Mouse (Mus musculus) spleen, adult 2 months (tissue): ENCODE data around the gene Serpina3a.

Experiments used
- CTCF ChIP-seq: fragments of 200-500 bp; IDR thresholded peaks from 2 replicates; pipeline ENCODE4 v1.5.1; 2011; ENCODE audit warnings: mild to moderate bottlenecking, inconsistent platforms; ENCODE audit not compliant: insufficient read depth, insufficient read length, insufficient replicate concordance; ENCODE audit errors: extremely low read depth
- POLR2A ChIP-seq: fragments of 200-500 bp; IDR thresholded peaks from 2 replicates; pipeline ENCODE4 v1.6.1; 2011; ENCODE audit warnings: low read depth, low read length, inconsistent platforms

GRCm38 (mm10) chr12:104064996-104065395, 47.5 kb upstream of the Serpina3a start:
- TF ChIP-seq CTCF (no peak), POLR2A (no peak)
